Mouse (Mus musculus): ENCODE results near the gene Tbl3.

DNA sequence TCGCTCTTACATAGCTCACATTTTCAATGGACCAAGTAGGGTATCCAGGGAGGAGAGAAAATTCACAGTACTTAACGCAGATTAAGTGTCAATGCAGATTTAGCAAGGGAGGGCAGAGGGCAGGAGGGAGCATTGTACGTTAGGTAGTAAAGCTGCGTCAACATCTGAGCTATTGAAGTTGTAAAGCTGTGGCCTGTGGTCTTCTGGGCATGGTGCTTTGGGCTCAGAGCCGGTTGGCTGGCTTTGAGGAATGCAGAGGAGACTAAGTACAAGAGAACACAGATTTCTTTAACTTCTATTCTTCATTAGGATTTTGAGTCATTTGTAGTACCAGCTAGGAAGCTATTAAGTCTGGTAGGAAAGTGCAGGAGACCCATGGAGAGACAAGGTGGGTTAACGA, 8.1 kb upstream of the Tbl3 start:
- no peak for TF ChIP-seq CTCF (IDR thresholded peaks at IDR 0.05; ENCODE audit: borderline replicate concordance, insufficient read depth, low read length)
- no peak for TF ChIP-seq POLR2A (IDR thresholded peaks at IDR 0.05; ENCODE audit: low read depth, low read length)

Measured in embryonic fibroblast, embryonic 13.5 days (primary cell).